Comparison of ENCODE assay signal across 21 mouse cellular contexts in the genomic region with DNA sequence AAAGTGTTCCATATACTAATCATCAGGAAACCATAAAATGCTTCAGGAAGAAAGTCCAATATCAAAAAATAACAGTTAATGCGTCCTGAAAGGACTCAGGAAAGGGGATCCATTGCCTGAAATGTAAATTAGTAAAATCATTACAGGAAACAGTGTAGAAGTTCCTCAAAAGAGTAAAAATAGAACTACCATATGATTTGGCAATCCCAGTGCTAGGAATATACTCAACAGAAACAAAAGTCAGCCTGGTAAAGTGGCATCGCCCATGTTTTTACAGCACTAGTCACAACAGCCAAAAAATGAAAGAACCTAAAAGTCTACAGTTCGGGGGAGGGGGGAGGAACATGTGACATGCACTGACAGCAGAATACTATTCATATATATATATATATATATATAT.
DNase-seq lines count a peak whose midpoint lies in the region; ATAC-seq lines count a peak whose summit lies in the region.
"Had no signal": no experiment of that assay in that cellular context is flagged by ENCODE, and none has a peak within 500 bp of the region (broad histone marks: within the 10 kb centered on the region; RNA-seq: fewer than 3 reads in every experiment).

No protein-coding gene starts in this region.

- ATAC-seq in granulocyte monocyte progenitor cell, adult 5-6 weeks (replicated peaks; ENCODE audit: poor library complexity, severe bottlenecking): peak; percentile 94
- peak; percentile 93 for ATAC-seq in megakaryocyte, adult 5-6 weeks (ENCODE audit: poor library complexity, severe bottlenecking)
- ATAC-seq: CD4-positive, CD25-positive, alpha-beta regulatory T cell, adult 4 months; forebrain, embryonic 14.5 days; forebrain, postnatal 0 days had no signal

- peak; percentile 3 for DNase-seq in lung, postnatal 36 days
- no peak for DNase-seq in lung, adult 18-20 months
- DNase-seq in left cerebral cortex, adult 9 months (ENCODE audit: low spot score in 2 of 2): no peak
- no peak for DNase-seq in urinary bladder, postnatal 25 days (ENCODE audit: low spot score)
- no peak for DNase-seq in left cerebral cortex, postnatal 10 days (ENCODE audit: extremely low spot score in 1 of 2, low spot score in 2 of 2)
- DNase-seq: adrenal gland, adult 2 months; adrenal gland, postnatal 14 days; cerebellum, adult 11-12 months; cerebellum, adult 8-10 months; cerebellum, postnatal 10 days; cerebellum, postnatal 36 days; forebrain, postnatal 0 days; gastrocnemius, adult 2 months; gastrocnemius, postnatal 14 days; heart, adult 18-20 months; heart, postnatal 14 days; heart, postnatal 4 days had no signal

- intact Hi-C loops in left cerebral cortex, postnatal 10 days (cut with DNase I): no loop called here
